Mouse (Mus musculus) ES-Bruce4 (cell line): ENCODE data around the gene Diaph3. TPM values are rescaled to one million over a fixed set of nuclear protein-coding genes. Genes with fewer than 3 reads are reported as not detected.

Experiments used
- H3K27ac ChIP-seq: 2 replicates; pipeline ENCODE4 v1.5.1; 2012; ENCODE audit warnings: low read length, inconsistent platforms; ENCODE audit not compliant: insufficient read depth
- H3K27me3 ChIP-seq: 2 replicates; pipeline ENCODE4 v1.6.1; 2012; ENCODE audit warnings: mild to moderate bottlenecking, low read length, inconsistent platforms; ENCODE audit not compliant: control insufficient read depth, poor library complexity, insufficient read depth, severe bottlenecking
- H3K36me3 ChIP-seq: 2 replicates; pipeline ENCODE4 v1.6.1; 2012; ENCODE audit warnings: inconsistent platforms, mild to moderate bottlenecking, low read length, moderate library complexity; ENCODE audit not compliant: control insufficient read depth, poor library complexity, insufficient read depth, severe bottlenecking
- H3K4me1 ChIP-seq: one replicate; pipeline ENCODE4 v1.8.1; 2011; ENCODE audit warnings: low read length; ENCODE audit not compliant: control insufficient read depth, insufficient read depth
- H3K4me3 ChIP-seq: 2 replicates; pipeline ENCODE4 v1.5.1; 2011; ENCODE audit warnings: low read depth, mild to moderate bottlenecking, low read length
- H3K9ac ChIP-seq: 2 replicates; pipeline ENCODE4 v1.6.1; 2012; ENCODE audit warnings: low read depth, mild to moderate bottlenecking, inconsistent platforms; ENCODE audit not compliant: poor library complexity, severe bottlenecking
- H3K9me3 ChIP-seq: replicated peaks from 2 replicates; pipeline ENCODE4 v1.6.1; 2012; ENCODE audit warnings: mild to moderate bottlenecking, low read length, inconsistent platforms; ENCODE audit not compliant: control insufficient read depth, poor library complexity, insufficient read depth, severe bottlenecking
- CTCF ChIP-seq: IDR thresholded peaks from one replicate; pipeline ENCODE4 v1.8.1; 2011; ENCODE audit warnings: low read depth, low read length
- EP300 ChIP-seq: IDR thresholded peaks from 2 replicates; pipeline ENCODE4 v1.6.1; 2011; ENCODE audit warnings: low read depth, low read length; ENCODE audit not compliant: insufficient read depth
- POLR2A ChIP-seq: IDR thresholded peaks from one replicate; pipeline ENCODE4 v1.8.1; 2011; ENCODE audit warnings: low read length; ENCODE audit not compliant: insufficient read depth
- polyA plus RNA-seq: library from polyadenylated mRNA; stranded (reverse); fragments of >200 nt; gene quantifications from 2 replicates; pipeline ENCODE4 v1.2.4, GENCODE M21; 2011; ENCODE audit warnings: low read depth; ENCODE audit not compliant: missing spikeins, insufficient read depth, insufficient read length

The Diaph3 gene
- polyA plus RNA-seq, 1 experiment, result 55.4 TPM

DNA sequence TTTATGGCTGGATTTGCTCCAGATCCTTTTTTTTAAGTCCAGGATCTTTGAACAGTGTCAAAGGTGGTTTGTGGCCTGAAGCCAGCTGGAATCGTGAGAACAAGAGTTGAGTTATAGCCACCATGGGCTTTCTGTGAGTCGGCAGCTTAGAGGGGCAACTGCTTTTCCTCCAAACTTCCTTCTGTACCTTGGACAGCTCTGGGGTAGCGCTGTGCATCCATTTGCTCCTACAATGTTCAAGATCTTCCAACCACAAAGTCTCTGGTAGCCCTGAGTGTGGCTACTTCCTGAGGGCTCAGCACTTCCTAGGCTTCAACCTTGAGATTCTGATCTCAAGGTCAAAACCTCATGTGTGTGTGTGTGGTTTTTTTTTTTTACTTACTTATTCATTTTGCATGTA is 437.0 kb downstream of the Diaph3 start:
- Histone ChIP-seq H3K4me3 (no peak overlapping the region), H3K27ac (no peak overlapping the region), H3K9ac (no peak overlapping the region), H3K9me3 (no peaks in the 10 kb centered on the region), H3K4me1 (no peaks in the 10 kb centered on the region), H3K36me3 (no peaks in the 10 kb centered on the region), H3K27me3 (no peaks in the 10 kb centered on the region)
- TF ChIP-seq EP300, result no peak
- TF ChIP-seq CTCF, result no peak
- TF ChIP-seq POLR2A, result no peak

DNA sequence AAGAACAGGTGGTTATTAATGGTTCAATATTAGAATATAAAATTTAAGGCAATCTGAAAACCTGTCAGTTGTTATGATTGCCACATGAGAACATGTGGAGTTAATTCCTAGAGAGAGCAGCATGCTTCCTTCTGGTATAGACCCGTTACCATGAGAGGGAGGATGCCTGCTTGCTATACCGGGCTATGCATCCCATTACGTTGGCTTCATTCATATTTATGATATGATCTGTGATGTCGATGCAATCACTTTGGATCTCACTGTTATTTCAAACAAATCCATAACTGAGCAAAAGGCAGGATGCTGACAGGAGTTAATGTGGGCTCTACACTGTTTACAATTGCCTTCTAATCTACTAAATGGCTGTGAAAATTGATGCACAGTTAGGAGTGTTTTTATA is 439.9 kb downstream of the Diaph3 start:
- Histone ChIP-seq H3K4me1 (no peaks in the 10 kb centered on the region), H3K36me3 (no peaks in the 10 kb centered on the region)

DNA sequence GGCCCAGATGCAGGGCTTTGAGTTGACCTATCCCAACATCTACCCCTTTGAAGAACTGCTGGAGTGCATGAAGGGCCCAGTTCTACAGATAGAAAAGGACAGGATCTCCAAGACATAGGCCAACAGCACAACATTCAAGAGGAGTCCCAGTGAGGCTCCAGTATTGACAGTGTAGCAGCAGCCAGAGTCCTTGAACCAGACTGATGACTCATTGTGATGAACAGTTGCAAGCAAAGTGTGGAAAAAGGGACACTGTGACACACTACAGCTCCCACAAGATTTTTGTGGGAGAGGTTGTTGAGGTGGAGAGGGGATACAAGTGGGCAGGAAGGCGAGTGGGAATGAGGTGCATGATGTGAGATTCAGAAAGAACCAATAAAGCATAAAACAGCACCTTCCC is 443.1 kb downstream of the Diaph3 start:
- no peak overlapping the region for H3K9ac ChIP-seq
- no peak overlapping the region for H3K4me3 ChIP-seq
- H3K27ac ChIP-seq, result no peak overlapping the region
- no peaks in the 10 kb centered on the region for H3K9me3 ChIP-seq
- TF ChIP-seq EP300 (no peak), POLR2A (no peak), CTCF (no peak)
- H3K27me3 ChIP-seq, result no peaks in the 10 kb centered on the region
- no peaks in the 10 kb centered on the region for H3K36me3 ChIP-seq
- no peaks in the 10 kb centered on the region for H3K4me1 ChIP-seq

More for the DNA sequence above, 439.9 kb downstream of the Diaph3 start:
- Histone ChIP-seq H3K27me3 (no peaks in the 10 kb centered on the region), H3K9me3 (no peaks in the 10 kb centered on the region), H3K4me3 (no peak overlapping the region), H3K9ac (no peak overlapping the region), H3K27ac (no peak overlapping the region)
- TF ChIP-seq POLR2A (no peak), CTCF (no peak), EP300 (no peak)

DNA sequence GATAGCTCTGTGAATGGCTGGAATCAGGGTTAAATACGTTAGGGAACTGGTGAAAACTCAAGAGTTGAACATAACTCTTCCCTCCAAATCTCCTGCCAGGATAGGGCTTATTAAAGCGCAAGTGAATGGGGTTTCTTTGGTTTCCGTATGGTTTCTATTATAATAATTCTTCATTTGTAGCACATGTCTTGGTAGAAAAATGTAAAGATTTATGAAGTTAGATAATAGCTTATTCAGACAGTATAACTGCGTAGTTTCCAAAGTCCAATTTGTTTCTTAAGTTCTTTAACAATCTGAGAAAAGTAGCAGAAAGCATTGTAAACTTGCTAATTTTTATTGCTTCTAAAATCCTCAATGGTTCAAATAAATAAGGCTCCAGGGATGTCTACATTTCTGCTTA is 448.3 kb downstream of the Diaph3 start:
- Histone ChIP-seq H3K36me3 (no peaks in the 10 kb centered on the region), H3K27me3 (no peaks in the 10 kb centered on the region), H3K9me3 (no peaks in the 10 kb centered on the region), H3K9ac (no peak overlapping the region), H3K27ac (no peak overlapping the region), H3K4me1 (no peaks in the 10 kb centered on the region), H3K4me3 (no peak overlapping the region)
- TF ChIP-seq POLR2A (no peak), EP300 (no peak), CTCF (no peak)

DNA sequence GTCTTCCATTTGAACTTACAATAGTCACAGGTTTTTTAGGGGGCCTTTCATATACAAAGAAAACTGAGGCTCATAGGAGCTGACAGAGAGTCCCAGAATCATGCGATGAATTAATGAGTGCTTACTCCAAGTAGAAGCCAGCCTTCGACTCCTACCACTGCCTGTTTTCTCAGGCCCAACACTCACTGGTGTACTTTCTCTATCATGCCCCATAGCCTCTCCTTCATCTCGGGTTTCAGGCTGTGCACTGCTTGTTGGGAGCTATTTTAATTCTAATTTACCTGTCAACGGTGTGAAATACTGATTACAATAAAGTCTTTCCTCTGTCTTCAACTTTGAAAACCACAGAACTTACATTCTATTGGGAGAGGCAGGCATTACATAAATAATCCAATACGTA is 449.7 kb downstream of the Diaph3 start:
- Histone ChIP-seq H3K27me3 (no peaks in the 10 kb centered on the region), H3K27ac (no peak overlapping the region), H3K9me3 (no peaks in the 10 kb centered on the region), H3K4me3 (no peak overlapping the region), H3K9ac (no peak overlapping the region), H3K4me1 (no peaks in the 10 kb centered on the region), H3K36me3 (no peaks in the 10 kb centered on the region)
- TF ChIP-seq EP300 (no peak), POLR2A (no peak), CTCF (no peak)

DNA sequence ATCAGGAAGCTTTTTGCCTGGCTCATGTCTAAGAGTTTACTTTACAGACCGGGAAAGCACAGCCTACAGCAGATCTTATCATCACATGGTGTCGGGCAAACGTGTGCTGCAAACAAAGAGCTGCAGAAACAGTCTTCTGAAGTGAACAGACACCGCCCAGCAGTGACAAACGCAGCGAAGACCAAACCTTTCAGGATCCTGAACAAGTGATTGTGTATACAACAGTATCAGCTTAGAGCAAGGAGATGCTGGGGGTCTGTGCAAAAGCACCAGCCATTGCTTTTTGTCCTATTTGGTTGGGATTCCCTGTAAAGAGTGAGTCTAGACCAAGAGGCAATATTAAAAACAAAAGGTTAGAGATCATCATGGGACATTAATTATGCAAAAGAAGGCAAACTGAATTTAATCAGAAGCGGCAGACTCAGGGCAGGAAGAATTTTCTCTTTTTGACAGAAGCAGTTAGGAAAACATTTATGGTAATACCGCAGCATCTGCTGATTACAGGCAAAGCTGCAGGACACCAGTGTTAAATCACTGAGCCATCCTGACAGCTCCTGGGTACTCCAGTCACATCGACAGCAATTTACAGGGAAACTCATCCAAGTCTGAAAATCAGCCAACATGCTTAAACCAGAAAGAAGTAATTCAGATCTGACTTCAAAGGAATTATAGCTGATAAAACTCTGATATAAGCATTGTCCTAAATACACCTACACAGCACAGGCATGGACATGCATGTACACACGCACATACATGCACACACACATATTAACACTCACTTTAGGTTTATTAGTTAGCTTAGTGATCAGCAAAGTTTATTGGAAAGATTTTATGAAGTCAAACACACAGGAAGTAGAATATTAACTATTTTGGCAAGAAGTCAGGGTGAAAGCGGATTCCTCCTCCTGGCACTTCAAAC is 456.2 kb downstream of the Diaph3 start:
- no peak overlapping the region for H3K27ac ChIP-seq
- no peaks in the 10 kb centered on the region for H3K36me3 ChIP-seq
- no peak overlapping the region for H3K9ac ChIP-seq
- H3K9me3 ChIP-seq, result no peaks in the 10 kb centered on the region
- no peak for TF ChIP-seq CTCF
- no peak for TF ChIP-seq POLR2A
- TF ChIP-seq EP300, result no peak
- no peak overlapping the region for H3K4me3 ChIP-seq
- H3K4me1 ChIP-seq, result no peaks in the 10 kb centered on the region
- no peaks in the 10 kb centered on the region; the same call in 1 of the 2 replicates for H3K27me3 ChIP-seq
